Mouse (Mus musculus) MEL (cell line): ENCODE results near the gene Rnf157.
"Not testable (repeated sequence)": the region's sequence is repeated elsewhere in the genome, so short reads cannot be mapped to it uniquely, and the experiment has no call there.

Source experiments
- CTCF ChIP-seq, 3 experiments: IDR thresholded peaks in 2 of 3; conservative IDR thresholded peaks in 1 of 3; 2 replicates each; pipeline ENCODE4 v1.5.1; 2011 to 2012; ENCODE audit warnings: low read length in 3 of 3, low read depth in 2 of 3, mild to moderate bottlenecking in 2 of 3, improper control_type of control experiment in 1 of 3, inconsistent platforms in 1 of 3, mixed read lengths in 1 of 3, moderate library complexity in 1 of 3; ENCODE audit not compliant: control insufficient read depth in 1 of 3, insufficient read depth in 1 of 3, poor library complexity in 1 of 3, severe bottlenecking in 1 of 3
- E2F4 ChIP-seq: IDR thresholded peaks from 2 replicates; pipeline ENCODE4 v1.6.1; 2011; ENCODE audit warnings: low read depth, low read length, improper control_type of control experiment, borderline replicate concordance
- EP300 ChIP-seq, 2 experiments: IDR thresholded peaks; 2 replicates each; pipeline ENCODE4 v1.6.1; 2011; ENCODE audit warnings: improper control_type of control experiment in 2 of 2, low read length in 2 of 2, low read depth in 1 of 2, mild to moderate bottlenecking in 1 of 2
- GATA1 ChIP-seq: IDR thresholded peaks from 2 replicates; pipeline ENCODE4 v1.6.1; 2011; ENCODE audit warnings: low read depth, low read length, improper control_type of control experiment
- JUND ChIP-seq: IDR thresholded peaks from 2 replicates; pipeline ENCODE4 v1.6.1; 2011; ENCODE audit warnings: low read depth, mild to moderate bottlenecking, improper control_type of control experiment, low read length
- NRF1 ChIP-seq: IDR thresholded peaks from 2 replicates; pipeline ENCODE4 v1.6.1; 2014; ENCODE audit warnings: low read depth, mild to moderate bottlenecking, inconsistent platforms, low read length, improper control_type of control experiment, moderate library complexity; ENCODE audit not compliant: poor library complexity, insufficient read depth, severe bottlenecking
- POLR2A ChIP-seq, 2 experiments: IDR thresholded peaks; 2 replicates each; pipeline ENCODE4 v1.6.1; 2011 to 2012; ENCODE audit warnings: low read length in 2 of 2, mild to moderate bottlenecking in 2 of 2, control low read depth in 1 of 2, improper control_type of control experiment in 1 of 2, low read depth in 1 of 2, moderate library complexity in 1 of 2; ENCODE audit not compliant: control insufficient read depth in 1 of 2, insufficient read depth in 1 of 2, poor library complexity in 1 of 2
- POLR2AphosphoS5 ChIP-seq: IDR thresholded peaks from 2 replicates; pipeline ENCODE4 v1.6.1; 2012; ENCODE audit warnings: low read depth, borderline replicate concordance, mild to moderate bottlenecking, inconsistent platforms, low read length, moderate library complexity, mixed read lengths
- SMC3 ChIP-seq: IDR thresholded peaks from 2 replicates; pipeline ENCODE4 v1.6.1; 2011; ENCODE audit warnings: low read depth, low read length, improper control_type of control experiment
- TAL1 ChIP-seq: IDR thresholded peaks from 2 replicates; pipeline ENCODE4 v1.6.1; 2012; ENCODE audit warnings: mild to moderate bottlenecking, inconsistent platforms, low read length, moderate library complexity, mixed read lengths
- TBP ChIP-seq: IDR thresholded peaks from 2 replicates; pipeline ENCODE4 v1.8.0; 2011; ENCODE audit warnings: low read depth, low read length, improper control_type of control experiment
- ZMIZ1 ChIP-seq: IDR thresholded peaks from 2 replicates; pipeline ENCODE4 v1.6.1; 2012; ENCODE audit warnings: low read depth, mild to moderate bottlenecking, inconsistent platforms, low read length, improper control_type of control experiment, moderate library complexity

- TF ChIP-seq NRF1; POLR2A (IDR thresholded peaks at IDR 0.05; ENCODE audit: control insufficient read depth in 1 of 2, insufficient read depth in 1 of 2, low read depth in 1 of 2, low read length in 2 of 2, poor library complexity in 1 of 2); CTCF (IDR thresholded peaks at IDR 0.05 in 2 of 3, conservative IDR thresholded peaks at IDR 0.05 in 1 of 3; ENCODE audit: control insufficient read depth in 1 of 3, insufficient read depth in 1 of 3, low read depth in 2 of 3, low read length in 3 of 3, poor library complexity in 1 of 3, severe bottlenecking in 1 of 3); POLR2AphosphoS5; GATA1; ZMIZ1; EP300 (IDR thresholded peaks at IDR 0.05; ENCODE audit: low read depth in 1 of 2, low read length in 2 of 2); JUND; TBP; E2F4; SMC3; TAL1: not testable (repeated sequence)
Measured at GRCm38 (mm10) chr11:116383070-116383469, 29.8 kb downstream of the Rnf157 start.
